In genomic region chr9:31999760-32000159, GRCm38 (mm10) we compare ENCODE assay signal across 10 mouse cellular contexts.
DNase-seq lines count a peak whose midpoint lies in the region.
"Had no signal": no experiment of that assay in that cellular context is flagged by ENCODE, and none has a peak within 500 bp of the region (broad histone marks: within the 10 kb centered on the region; RNA-seq: fewer than 3 reads in every experiment).

No protein-coding gene starts in this region.

- peak; percentile 23 to 55 for DNase-seq in adrenal gland, postnatal 36 days
- DNase-seq in adrenal gland, adult (ENCODE audit: inconsistent age in 2 of 2, low spot score in 1 of 2) = no peak
- DNase-seq in kidney, postnatal 14 days = peak; percentile 39
- no peak for DNase-seq in kidney, adult 11 months
- peak; percentile 72 for DNase-seq in NIH3T3 (ENCODE audit: low read depth)
- peak; percentile 38 for DNase-seq in lung, postnatal 25 days (ENCODE audit: low spot score)
- DNase-seq in T-cell, adult 2 months (ENCODE audit: low spot score) = no peak
- no peak for DNase-seq in urinary bladder, postnatal 14 days (ENCODE audit: low spot score)
- DNase-seq: cerebellum, postnatal 36 days; thymus, postnatal 4 days had no signal

Comparison
In these comparisons a context has a peak if more than half of its experiments do, and no peak if none do; other contexts are left out.
1. DNase-seq: peak in adrenal gland, postnatal 36 days (2 of 2), kidney, postnatal 14 days (single experiment), NIH3T3 (single experiment) and lung, postnatal 25 days (single experiment); none in adrenal gland, adult (0 of 2), kidney, adult 11 months (single experiment), T-cell, adult 2 months (single experiment) and urinary bladder, postnatal 14 days (single experiment).